Mouse (Mus musculus) bone marrow macrophage, adult 2 months (primary cell): ENCODE results near the gene Serinc2.

ENCODE experiments used
- CTCF ChIP-seq: IDR thresholded peaks from 2 replicates; pipeline ENCODE4 v1.5.1; 2012; ENCODE audit warnings: low read depth, mild to moderate bottlenecking, low read length, moderate library complexity
- POLR2A ChIP-seq: IDR thresholded peaks from 2 replicates; pipeline ENCODE4 v1.6.1; 2012; ENCODE audit warnings: mild to moderate bottlenecking, low read depth, low read length, borderline replicate concordance

- no peak for TF ChIP-seq CTCF
- no peak for TF ChIP-seq POLR2A
Measured at GRCm38 (mm10) chr4:130268736-130269135, 10.3 kb downstream of the Serinc2 start.
